Comparison of ENCODE assay signal across 13 mouse cellular contexts in genomic region chr3:105768529-105768928, GRCm38 (mm10). TPM values are rescaled to one million over a fixed set of nuclear protein-coding genes. Genes with fewer than 3 reads are reported as not detected.
DNase-seq lines count a peak whose midpoint lies in the region; ATAC-seq and TF ChIP-seq lines count a peak whose summit lies in the region.
"Had no signal": no experiment of that assay in that cellular context is flagged by ENCODE, and none has a peak within 500 bp of the region (broad histone marks: within the 10 kb centered on the region; RNA-seq: fewer than 3 reads in every experiment).

No protein-coding gene starts in this region.

- H3K36me3 ChIP-seq in liver, embryonic 12.5 days = peaks cover 4% of the 10 kb centered on the region
- H3K36me3 ChIP-seq in intestine, postnatal 0 days (ENCODE audit: control insufficient read depth, insufficient read depth) = no peaks in the 10 kb centered on the region

- H3K27me3 ChIP-seq in liver, embryonic 12.5 days (replicated peaks) = no peaks in the 10 kb centered on the region
- no peaks in the 10 kb centered on the region for H3K27me3 ChIP-seq in intestine, postnatal 0 days (replicated peaks; ENCODE audit: control insufficient read depth, insufficient read depth, low read length)

- intact Hi-C loops in left cerebral cortex, postnatal 4 days (cut with DNase I) = no loop called here

- H3K4me3 ChIP-seq in liver, embryonic 12.5 days = no peak overlapping the region
- no peak overlapping the region for H3K4me3 ChIP-seq in intestine, postnatal 0 days (ENCODE audit: low read depth, low read length)
- H3K4me3 ChIP-seq: forebrain, embryonic 10.5 days had no signal

- peak overlapping the region; percentile 27 for H3K4me2 ChIP-seq in liver, embryonic 12.5 days
- no peak overlapping the region for H3K4me2 ChIP-seq in intestine, postnatal 0 days (replicated peaks; ENCODE audit: low read depth)
- H3K4me2 ChIP-seq: lung, embryonic 14.5 days had no signal

- peak overlapping the region; percentile 62 for H3K27ac ChIP-seq in liver, embryonic 12.5 days
- H3K27ac ChIP-seq in intestine, postnatal 0 days (ENCODE audit: low read depth, low read length) = no peak overlapping the region
- H3K27ac ChIP-seq: forebrain, embryonic 10.5 days; stomach, postnatal 0 days had no signal

- 16% methylated on average over 6 of the region's 6 CpGs for WGBS in liver, embryonic 12.5 days (ENCODE audit: insufficient replicate concordance)
- 70% methylated on average over 6 of the region's 6 CpGs for WGBS in intestine, postnatal 0 days

- H3K4me1 ChIP-seq in liver, embryonic 12.5 days = peaks cover 48% of the 10 kb centered on the region
- no peaks in the 10 kb centered on the region for H3K4me1 ChIP-seq in intestine, postnatal 0 days (replicated peaks; ENCODE audit: control insufficient read depth, insufficient read depth, low read length)
- H3K4me1 ChIP-seq: forebrain, embryonic 10.5 days had no signal

- TF ChIP-seq CTCF in intestine, postnatal 0 days (IDR thresholded peaks at IDR 0.05; ENCODE audit: low read depth) = no peak

- peak; percentile 83 for ATAC-seq in liver, embryonic 12.5 days
- ATAC-seq in neutrophil, adult 5-6 weeks (ENCODE audit: extremely low read depth, insufficient number of reproducible peaks, low FRiP score, poor library complexity, severe bottlenecking) = peak; percentile 61; the same call in 1 of the 2 replicates
- no peak for ATAC-seq in intestine, postnatal 0 days

- H3K9ac ChIP-seq in liver, embryonic 12.5 days = no peak overlapping the region
- no peak overlapping the region for H3K9ac ChIP-seq in intestine, postnatal 0 days (ENCODE audit: low read depth, low read length)
- H3K9ac ChIP-seq: lung, embryonic 14.5 days had no signal

- DNase-seq in CD4-positive, CD25-positive, alpha-beta regulatory T cell, adult 2 months (ENCODE audit: low read depth, low spot score) = peak; percentile 70
- DNase-seq in c-Kit-positive CD71-negative TER-119-negative erythroid progenitor cells, embryonic 14.5 days (ENCODE audit: low read depth) = peak; percentile 36
- DNase-seq in adrenal gland, postnatal 10 days = no peak
- DNase-seq in left cerebral cortex, postnatal 4 days = no peak
- DNase-seq: gastrocnemius, postnatal 14 days; kidney, adult 8-10 months; lung, embryonic 14.5 days; midbrain, embryonic 14.5 days had no signal

- H3K9me3 ChIP-seq in liver, embryonic 12.5 days (replicated peaks) = no peaks in the 10 kb centered on the region
- H3K9me3 ChIP-seq in intestine, postnatal 0 days (ENCODE audit: control insufficient read depth) = no peaks in the 10 kb centered on the region
- H3K9me3 ChIP-seq: forebrain, embryonic 10.5 days had no signal

RNA-seq across cellular contexts. Expression of gene Rap1a, which starts 32.6 kb away (rescaled TPM):
- polyA plus RNA-seq in liver, embryonic 12.5 days (2016; fragmentation: Nextera tagmentation; extraction: Ambion mirVana) = 114 and 122 TPM in 2 replicates
- total RNA-seq in neutrophil, adult 5-6 weeks (2017) = 146 and 151 TPM in 2 replicates
- polyA plus RNA-seq in intestine, postnatal 0 days (2015; fragmentation: Nextera tagmentation; extraction: Ambion mirVana) = 119 and 121 TPM in 2 replicates
- 100 to 1,000 TPM; 167 to 181 TPM for total RNA-seq in adrenal gland, postnatal 10 days (2021)
- 10 to 100 TPM; 73.0 to 84.9 TPM for total RNA-seq in left cerebral cortex, postnatal 4 days (2021)

Comparison
In these comparisons a context has a peak if more than half of its experiments do, and no peak if none do; other contexts are left out.
1. DNase-seq: peak in CD4-positive, CD25-positive, alpha-beta regulatory T cell, adult 2 months (single experiment) and c-Kit-positive CD71-negative TER-119-negative erythroid progenitor cells, embryonic 14.5 days (single experiment); none in adrenal gland, postnatal 10 days (single experiment) and left cerebral cortex, postnatal 4 days (single experiment).